Mouse (Mus musculus): ENCODE measurements around the gene Rpl3l. TPM values are rescaled to one million over a fixed set of nuclear protein-coding genes. Genes with fewer than 3 reads are reported as not detected.
"Not testable (repeated sequence)": the region's sequence is repeated elsewhere in the genome, so short reads cannot be mapped to it uniquely, and the experiment has no call there.

Gene Rpl3l
- polyA plus RNA-seq, 1 experiment from 2014 or later = not detected

DNA sequence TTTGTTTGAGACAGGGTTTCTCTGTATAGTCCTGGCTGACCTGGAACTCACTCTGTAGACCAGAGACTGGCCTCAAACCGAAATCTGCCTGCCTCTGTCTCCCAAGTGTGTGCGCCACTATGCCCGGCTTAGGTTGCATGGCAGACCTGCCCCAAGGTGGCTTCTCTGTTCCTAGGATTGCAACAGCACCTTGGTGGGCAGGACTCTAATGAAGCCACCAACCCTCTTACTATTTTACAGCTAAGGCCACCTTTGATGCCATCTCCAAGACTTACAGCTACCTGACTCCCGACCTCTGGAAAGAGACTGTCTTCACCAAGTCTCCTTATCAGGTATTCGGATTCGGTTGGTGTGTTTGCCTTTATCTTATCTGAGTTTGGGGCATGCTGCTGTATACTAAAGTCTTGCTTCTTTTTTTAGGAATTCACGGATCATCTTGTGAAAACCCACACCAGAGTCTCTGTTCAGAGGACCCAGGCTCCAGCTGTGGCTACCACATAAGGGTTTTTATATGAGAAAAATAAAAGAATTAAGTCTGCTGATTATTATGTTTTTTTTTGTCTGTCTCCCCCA, 6.2 kb upstream of the Rpl3l start:
- not testable (repeated sequence) for H3K9me3 ChIP-seq; ATAC-seq (ENCODE audit: low FRiP score); H3K27ac ChIP-seq; H3K27me3 ChIP-seq
- 65% methylated on average over 7 of the region's 7 CpGs for WGBS
- Histone ChIP-seq H3K4me3 (replicated peaks) (peak overlapping the region; percentile 87), H3K36me3 (replicated peaks) (peaks cover 28% of the 10 kb centered on the region), H3K9ac (peak overlapping the region; percentile 56), H3K4me1 (peaks cover 46% of the 10 kb centered on the region), H3K4me2 (peak overlapping the region; percentile 84)

DNA sequence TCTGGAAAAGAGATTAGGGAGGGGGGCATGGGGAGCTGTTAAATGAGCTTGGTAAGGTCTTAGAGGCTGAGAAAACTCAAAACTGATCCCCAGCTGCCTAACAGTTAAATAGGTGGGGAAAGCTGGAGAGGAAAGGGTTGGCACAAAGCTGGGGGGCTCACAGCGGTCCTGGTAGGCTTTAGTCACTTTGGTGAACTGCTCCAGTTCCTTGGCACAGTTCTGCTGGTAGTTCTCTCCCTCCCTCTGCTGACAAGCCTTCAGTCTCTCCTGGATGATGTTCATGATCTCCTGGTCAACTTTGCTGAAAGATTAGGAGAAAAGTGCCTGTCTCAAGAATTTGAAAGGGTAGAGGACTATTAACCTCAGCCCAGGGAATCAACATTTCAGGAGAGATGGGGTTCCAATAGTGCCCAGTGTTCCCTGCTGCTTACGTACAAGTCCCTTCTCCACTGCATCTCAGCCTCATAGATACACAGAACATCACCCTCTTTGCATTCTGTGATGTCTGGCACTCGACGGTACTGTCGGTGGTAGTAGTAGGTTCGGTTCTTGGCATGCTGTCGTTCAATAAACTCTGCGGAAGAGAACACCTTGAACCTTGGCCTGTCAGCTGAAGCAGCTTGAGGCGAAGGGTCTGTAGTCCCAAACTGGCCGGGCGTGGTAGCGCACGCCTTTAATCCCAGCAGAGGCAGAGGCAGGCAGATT, 5.2 kb upstream of the Rpl3l start:
- Histone ChIP-seq H3K36me3 (replicated peaks) (peaks cover 27% of the 10 kb centered on the region), H3K27ac (no peak overlapping the region), H3K4me2 (peak overlapping the region; percentile 17; the same call in 1 of the 2 replicates), H3K9ac (peak overlapping the region; percentile 12; the same call in 1 of the 2 replicates), H3K4me1 (peaks cover 46% of the 10 kb centered on the region), H3K4me3 (replicated peaks) (peak overlapping the region; percentile 8; the same call in 1 of the 2 replicates), H3K9me3 (no peaks in the 10 kb centered on the region), H3K27me3 (peaks cover 1% of the 10 kb centered on the region; the same call in 1 of the 2 replicates)
- 34% methylated on average over 13 of the region's 13 CpGs for WGBS
- ATAC-seq (ENCODE audit: low FRiP score) = no peak

DNA sequence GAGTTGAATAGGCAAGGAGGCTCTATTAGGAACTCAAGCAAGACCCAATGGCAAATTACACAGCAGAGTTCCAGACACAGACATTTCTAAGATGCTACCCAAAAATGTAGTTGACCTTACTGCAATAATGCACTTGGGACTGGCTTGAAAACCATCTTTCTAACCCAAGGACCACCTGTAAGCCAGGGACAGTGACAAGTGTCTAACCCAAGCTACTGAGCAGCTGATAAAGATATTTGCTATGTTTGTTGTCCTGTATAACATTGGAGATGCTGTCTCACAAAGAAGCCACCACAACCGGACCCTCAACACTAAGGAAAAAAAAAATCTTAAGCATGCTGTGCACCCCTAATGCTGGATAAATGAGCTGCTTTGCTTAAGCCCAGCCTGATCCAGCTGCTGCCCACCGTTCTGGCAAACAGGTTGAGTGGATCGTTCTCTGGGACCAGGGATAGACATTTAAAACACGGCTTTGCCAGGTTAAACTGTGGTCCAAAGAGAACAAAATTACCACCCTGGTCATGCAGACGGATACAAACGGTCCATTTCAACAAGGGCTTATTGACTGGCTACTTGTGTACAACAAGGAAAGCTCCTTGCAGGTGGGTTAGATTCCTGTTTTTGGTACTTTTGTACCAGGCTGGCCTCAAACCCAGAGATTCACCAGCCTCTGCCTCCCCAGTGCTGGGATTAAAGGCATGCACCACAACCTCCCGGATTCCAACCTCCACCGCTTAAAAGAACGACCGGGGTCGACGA, 4.3 kb upstream of the Rpl3l start:
- Histone ChIP-seq H3K4me3 (replicated peaks) (peak overlapping the region; percentile 73), H3K36me3 (replicated peaks) (peaks cover 17% of the 10 kb centered on the region), H3K4me2 (peak overlapping the region; percentile 74), H3K9me3 (no peaks in the 10 kb centered on the region), H3K9ac (peak overlapping the region; percentile 87), H3K27me3 (peaks cover 6% of the 10 kb centered on the region; the same call in 1 of the 2 replicates), H3K27ac (peak overlapping the region; percentile 72; the same call in 1 of the 2 replicates), H3K4me1 (peaks cover 44% of the 10 kb centered on the region)
- 3% methylated on average over 12 of the region's 12 CpGs for WGBS
- ATAC-seq (ENCODE audit: low FRiP score) = no peak

GRCm38 (mm10) chr17:24723881-24724180, 3.8 kb upstream of the Rpl3l start:
- peaks cover 16% of the 10 kb centered on the region for H3K36me3 ChIP-seq (replicated peaks)
- H3K27me3 ChIP-seq = peaks cover 6% of the 10 kb centered on the region; the same call in 1 of the 2 replicates
- no peaks in the 10 kb centered on the region for H3K9me3 ChIP-seq
- H3K9ac ChIP-seq = peak overlapping the region; percentile 87
- peak overlapping the region; percentile 73 for H3K4me3 ChIP-seq (replicated peaks)
- under 1% methylated on average over 15 of the region's 15 CpGs for WGBS
- peak overlapping the region; percentile 72 for H3K27ac ChIP-seq
- peak overlapping the region; percentile 74 for H3K4me2 ChIP-seq
- H3K4me1 ChIP-seq = peaks cover 39% of the 10 kb centered on the region
- no peak for ATAC-seq (ENCODE audit: low FRiP score)

DNA sequence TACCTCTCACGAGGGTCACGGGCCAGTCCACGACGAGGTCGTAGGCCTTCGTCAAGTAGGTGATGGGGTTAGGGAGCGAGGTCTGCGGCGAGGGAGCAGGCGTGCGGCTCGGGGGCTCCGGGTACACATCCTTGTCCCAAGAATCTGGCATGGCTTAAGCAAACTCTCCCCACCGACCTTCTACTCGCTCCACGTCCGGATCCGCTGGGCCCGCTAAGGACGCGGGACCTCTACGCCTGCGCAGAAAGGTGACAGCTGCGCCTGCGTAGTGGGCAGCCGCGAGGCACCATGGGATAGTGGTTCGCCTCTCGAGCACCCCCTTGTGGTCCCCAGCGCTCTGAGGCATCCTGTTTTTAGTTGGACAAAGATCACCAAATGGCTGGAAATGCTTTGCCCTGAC, 3.4 kb upstream of the Rpl3l start, which contains the start of gene Ndufb10:
Gene Ndufb10, minus strand, starts transcription at position 295 of the 400 bp plus-strand sequence.
- peak within 1 kb of the TSS; percentile 73 for H3K4me3 ChIP-seq (replicated peaks)
- H3K27me3 ChIP-seq = peaks cover 6% of the 10 kb centered on the region; the same call in 1 of the 2 replicates
- under 1% methylated on average over 30 of the region's 30 CpGs for WGBS
- peak within 1 kb of the TSS; percentile 72 for H3K27ac ChIP-seq
- H3K9ac ChIP-seq = peak within 1 kb of the TSS; percentile 87
- peaks cover 35% of the 10 kb centered on the region for H3K4me1 ChIP-seq
- peaks cover 16% of the 10 kb centered on the region for H3K36me3 ChIP-seq (replicated peaks)
- peak; percentile 79 for ATAC-seq (ENCODE audit: low FRiP score)
- H3K4me2 ChIP-seq = peak within 1 kb of the TSS; percentile 74
- no peaks in the 10 kb centered on the region for H3K9me3 ChIP-seq

DNA sequence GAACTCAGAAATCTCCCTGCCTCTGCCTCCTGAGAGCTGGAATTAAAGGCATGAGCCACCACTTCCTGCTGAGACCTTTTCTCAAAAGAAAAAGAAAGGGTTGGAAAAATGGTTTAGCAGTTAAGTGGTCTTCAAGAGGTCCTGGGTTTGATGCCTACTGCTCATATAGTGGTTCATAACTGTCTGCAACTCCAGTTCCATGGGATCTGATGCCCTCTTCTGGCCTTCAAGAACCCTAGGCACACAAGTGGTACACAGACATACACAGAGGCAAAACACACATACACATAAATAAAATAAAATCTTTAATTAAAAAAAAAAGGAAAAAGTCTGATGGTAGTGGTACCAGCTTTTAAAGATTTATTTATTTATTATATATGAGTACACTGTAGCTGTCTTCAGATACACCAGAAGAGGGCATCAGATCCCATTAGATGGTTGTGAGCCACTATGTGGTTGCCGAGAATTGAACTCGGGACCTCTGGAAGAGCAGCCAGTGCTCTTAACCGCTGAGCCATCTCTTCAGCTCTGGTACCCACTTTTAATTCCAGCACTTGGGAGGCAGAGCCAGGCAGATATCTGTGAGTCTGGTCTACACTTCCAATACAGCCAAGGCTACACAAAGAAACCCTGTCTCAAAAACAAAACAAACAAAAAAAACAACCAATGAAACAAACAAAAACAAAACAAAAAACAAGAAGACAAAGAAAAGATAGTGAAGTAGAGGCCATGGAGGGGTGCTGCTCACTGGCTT, 1.8 kb upstream of the Rpl3l start:
- Histone ChIP-seq H3K9me3 (no peaks in the 10 kb centered on the region), H3K27me3 (peaks cover 10% of the 10 kb centered on the region; the same call in 1 of the 2 replicates), H3K9ac (no peak overlapping the region), H3K4me1 (peaks cover 31% of the 10 kb centered on the region), H3K4me2 (no peak overlapping the region), H3K36me3 (replicated peaks) (peaks cover 16% of the 10 kb centered on the region), H3K27ac (no peak overlapping the region), H3K4me3 (replicated peaks) (no peak overlapping the region)
- ATAC-seq (ENCODE audit: low FRiP score) = no peak
- WGBS = 82% methylated on average over 3 of the region's 3 CpGs

GRCm38 (mm10) chr17:24728184-24728583, 564 bp downstream of the Rpl3l start:
- Histone ChIP-seq H3K9ac (no peak overlapping the region), H3K4me3 (replicated peaks) (no peak overlapping the region), H3K27ac (no peak overlapping the region), H3K4me1 (peaks cover 10% of the 10 kb centered on the region), H3K9me3 (no peaks in the 10 kb centered on the region), H3K4me2 (no peak overlapping the region), H3K36me3 (replicated peaks) (no peaks in the 10 kb centered on the region), H3K27me3 (peaks cover 10% of the 10 kb centered on the region; the same call in 1 of the 2 replicates)
- 77% methylated on average over 17 of the region's 17 CpGs for WGBS
- ATAC-seq (ENCODE audit: low FRiP score) = no peak

- peaks cover 10% of the 10 kb centered on the region; the same call in 1 of the 2 replicates for H3K27me3 ChIP-seq
- H3K4me3 ChIP-seq (replicated peaks) = no peak overlapping the region
- no peaks in the 10 kb centered on the region for H3K9me3 ChIP-seq
- no peak overlapping the region for H3K27ac ChIP-seq
- H3K9ac ChIP-seq = no peak overlapping the region
- 85% methylated on average over 6 of the region's 6 CpGs for WGBS
- H3K4me1 ChIP-seq = 0 out of 2 replicates have a peak, but pooled peaks cover 3% of the 10 kb centered on the region
- no peak overlapping the region for H3K4me2 ChIP-seq
- no peaks in the 10 kb centered on the region for H3K36me3 ChIP-seq (replicated peaks)
- ATAC-seq (ENCODE audit: low FRiP score) = no peak
These were observed 1.4 kb downstream of the Rpl3l start for GRCm38 (mm10) chr17:24729067-24729466.

- Histone ChIP-seq H3K27ac (no peak overlapping the region), H3K27me3 (peaks cover 15% of the 10 kb centered on the region), H3K4me1 (peaks cover 2% of the 10 kb centered on the region), H3K4me3 (replicated peaks) (no peak overlapping the region), H3K9me3 (no peaks in the 10 kb centered on the region), H3K4me2 (no peak overlapping the region), H3K9ac (no peak overlapping the region), H3K36me3 (replicated peaks) (no peaks in the 10 kb centered on the region)
- WGBS = 84% methylated on average over 14 of the region's 14 CpGs
- ATAC-seq (ENCODE audit: low FRiP score) = no peak
These were observed 3.2 kb downstream of the Rpl3l start for GRCm38 (mm10) chr17:24730787-24731186.

DNA sequence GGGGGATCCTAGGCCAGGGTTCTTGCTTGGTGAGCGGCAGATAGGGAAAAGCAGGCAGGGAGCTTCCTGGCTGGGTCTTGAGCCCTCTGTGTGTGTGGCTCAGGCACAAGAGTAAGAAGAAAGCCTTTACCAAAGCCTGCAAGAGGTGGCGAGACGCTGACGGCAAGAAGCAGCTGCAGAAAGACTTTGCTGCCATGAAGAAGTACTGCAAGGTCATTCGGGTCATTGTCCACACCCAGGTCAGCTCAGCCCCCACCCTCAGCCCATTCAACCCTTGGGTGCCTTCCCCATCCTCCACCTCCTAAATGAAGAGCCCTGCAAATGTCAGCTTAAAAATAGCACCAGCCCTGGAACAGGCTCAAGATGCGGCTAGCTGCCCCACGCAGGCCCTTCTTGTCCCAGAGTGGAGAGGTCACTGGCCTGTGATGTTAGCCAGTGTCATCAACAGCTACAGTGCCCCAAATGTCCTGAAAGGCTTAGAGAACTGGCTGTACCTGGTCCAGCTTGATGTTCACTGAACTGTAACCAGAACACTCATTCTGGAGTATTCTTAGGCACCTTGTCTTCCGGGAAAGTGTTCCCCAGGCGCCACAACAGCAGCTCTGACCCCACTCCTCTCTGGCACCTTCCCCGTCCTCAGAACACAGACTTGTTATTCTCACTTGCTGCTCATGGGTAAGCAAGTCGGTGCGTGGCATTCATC, 4.8 kb downstream of the Rpl3l start:
- no peaks in the 10 kb centered on the region for H3K36me3 ChIP-seq (replicated peaks)
- peaks cover 15% of the 10 kb centered on the region for H3K4me1 ChIP-seq
- no peak overlapping the region for H3K9ac ChIP-seq
- H3K4me2 ChIP-seq = no peak overlapping the region
- no peak overlapping the region for H3K4me3 ChIP-seq (replicated peaks)
- 83% methylated on average over 12 of the region's 12 CpGs for WGBS
- H3K27me3 ChIP-seq = peaks cover 14% of the 10 kb centered on the region
- no peak for ATAC-seq (ENCODE audit: low FRiP score)
- no peaks in the 10 kb centered on the region for H3K9me3 ChIP-seq
- no peak overlapping the region for H3K27ac ChIP-seq

GRCm38 (mm10) chr17:24733434-24734050, 5.9 kb downstream of the Rpl3l start:
- WGBS = 88% methylated on average over 21 of the region's 21 CpGs
- H3K4me1 ChIP-seq = peaks cover 17% of the 10 kb centered on the region
- H3K9me3 ChIP-seq = no peaks in the 10 kb centered on the region
- no peaks in the 10 kb centered on the region for H3K36me3 ChIP-seq (replicated peaks)
- peaks cover 9% of the 10 kb centered on the region for H3K27me3 ChIP-seq
- H3K9ac ChIP-seq = no peak overlapping the region
- ATAC-seq (ENCODE audit: low FRiP score) = no peak
- H3K4me3 ChIP-seq (replicated peaks) = no peak overlapping the region
- H3K4me2 ChIP-seq = no peak overlapping the region
- no peak overlapping the region for H3K27ac ChIP-seq

Data from forebrain, embryonic 12.5 days (tissue).